Mouse (Mus musculus) mesoderm, embryonic 11.5 days (tissue): ENCODE measurements at regions not wholly inside any gene's neighbourhood (a gene's known extent, or its start where the extent isn't known, plus 50 kb on each side); places are given as distances from the start of the nearest gene placed in this dataset.

Experiments used
- DNase-seq: peaks from one replicate; pipeline ENCODE4 v3.0.0-alpha.2; 2012; ENCODE audit warnings: low read depth, low spot score

DNA sequence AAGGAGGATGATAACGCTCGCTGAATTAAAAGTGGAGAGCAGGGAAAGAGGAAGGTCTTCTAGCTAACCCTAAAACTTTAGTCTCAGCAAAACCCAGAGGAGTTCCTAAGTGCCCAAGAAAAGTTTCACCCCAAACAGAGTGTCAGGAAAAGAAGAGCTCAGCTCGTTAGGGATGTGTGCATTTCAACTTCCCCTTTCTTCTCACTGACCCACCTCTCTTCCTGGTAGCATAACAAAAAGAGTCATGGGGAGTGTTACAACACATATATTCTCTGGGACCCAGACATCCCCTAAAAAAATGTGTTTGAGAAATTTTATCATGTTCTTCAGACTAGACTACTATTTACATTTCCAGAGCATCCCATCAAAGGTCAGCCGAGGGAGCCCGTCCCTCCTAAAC lies 432.6 kb downstream of the Mctp2 start:
- DNase-seq = no peak

DNA sequence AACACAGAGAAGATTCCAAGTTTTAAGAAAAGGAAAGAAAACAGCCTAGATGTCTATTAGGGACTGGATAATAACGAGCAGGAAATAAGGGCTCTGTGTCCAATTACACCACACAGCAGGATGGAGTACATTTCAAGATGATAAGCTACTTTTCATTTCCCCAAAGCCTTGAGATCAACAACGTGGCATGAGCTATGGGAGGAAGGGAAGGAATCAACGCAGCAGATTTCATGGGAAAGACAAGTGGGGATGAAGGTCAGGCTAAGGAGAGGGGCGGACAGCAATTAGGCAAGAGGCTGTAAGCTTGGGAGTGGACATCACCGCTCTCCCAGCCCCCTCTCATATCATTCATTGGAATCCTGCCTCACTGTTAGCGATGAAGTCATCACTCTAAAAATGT lies 433.5 kb downstream of the Mctp2 start:
- DNase-seq = no peak

DNA sequence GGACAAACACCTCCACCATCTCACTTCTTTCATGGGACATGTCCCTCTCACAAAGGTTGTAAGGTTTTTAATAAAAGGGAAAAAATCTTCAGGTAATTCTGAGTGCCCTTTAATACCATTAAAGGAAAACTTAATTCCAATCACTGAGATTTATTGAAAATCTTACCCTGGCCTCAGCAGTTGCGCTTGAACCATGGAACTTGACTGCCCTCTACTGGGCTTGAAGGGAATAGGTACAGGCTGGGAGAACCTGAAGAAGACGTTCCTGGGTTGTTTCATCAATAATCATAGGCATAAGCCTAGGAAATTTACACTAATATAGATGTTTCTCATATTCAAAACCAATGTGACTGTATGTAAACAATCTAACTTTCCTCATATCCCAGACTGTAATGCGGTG lies 439.3 kb downstream of the Mctp2 start:
- DNase-seq = peak; percentile 70

DNA sequence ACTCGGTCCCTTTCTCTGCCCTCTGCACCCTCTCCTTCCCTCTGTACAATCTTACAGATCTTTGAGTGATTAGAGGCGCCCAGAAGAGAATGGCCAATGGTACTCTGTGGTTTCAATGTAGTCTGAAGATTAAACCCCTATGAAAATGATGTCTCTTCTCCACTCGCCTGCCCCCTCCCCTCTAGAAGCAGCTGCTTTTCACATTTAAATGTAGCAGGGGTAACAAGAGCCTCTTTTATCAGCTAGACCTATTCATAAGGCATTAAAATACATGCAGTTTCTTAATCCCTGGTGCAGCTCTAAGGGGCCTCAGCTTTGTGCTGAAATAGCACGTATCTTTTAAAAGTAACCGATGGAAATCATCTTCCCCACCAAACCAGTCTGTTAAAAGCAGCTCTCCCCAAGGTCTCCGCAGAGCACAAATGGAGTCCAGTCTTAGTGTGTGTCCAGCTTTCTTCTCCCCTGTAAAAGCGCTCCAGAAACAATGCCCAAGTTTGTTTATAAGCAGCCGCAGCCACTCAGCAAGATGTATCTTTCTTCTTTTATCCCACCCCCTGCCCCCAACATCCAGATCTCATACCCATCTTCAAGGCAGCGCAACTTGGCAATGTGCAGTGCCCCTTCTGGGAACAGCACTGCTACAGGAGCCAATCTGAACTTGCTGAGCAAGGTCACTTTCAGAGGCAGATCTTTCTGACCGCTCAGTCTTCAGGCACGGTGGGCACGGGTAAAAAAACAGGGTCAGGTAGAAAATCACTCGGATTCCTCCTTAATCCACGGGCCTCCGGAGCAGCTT lies 440.8 kb downstream of the Mctp2 start:
- no peak for DNase-seq

DNA sequence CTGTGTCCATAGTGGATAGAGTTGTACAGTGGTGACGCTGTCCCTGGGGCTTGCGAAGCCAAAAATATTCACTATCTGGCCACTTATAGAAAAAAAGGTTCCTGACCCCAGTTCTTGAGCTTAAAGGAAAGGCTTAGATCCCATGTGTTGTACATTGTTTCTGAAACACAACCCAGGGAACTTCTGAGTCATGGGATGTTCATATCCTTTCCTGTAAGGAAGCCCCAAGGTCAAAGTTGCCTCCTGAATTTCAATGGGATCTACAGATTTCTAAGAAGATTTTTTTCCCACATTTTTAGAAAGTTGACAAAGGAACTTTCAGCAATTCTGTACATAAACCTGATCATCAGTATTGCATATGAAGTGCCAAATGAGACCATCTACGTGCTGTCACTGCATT lies 453.5 kb downstream of the Mctp2 start:
- no peak for DNase-seq

DNA sequence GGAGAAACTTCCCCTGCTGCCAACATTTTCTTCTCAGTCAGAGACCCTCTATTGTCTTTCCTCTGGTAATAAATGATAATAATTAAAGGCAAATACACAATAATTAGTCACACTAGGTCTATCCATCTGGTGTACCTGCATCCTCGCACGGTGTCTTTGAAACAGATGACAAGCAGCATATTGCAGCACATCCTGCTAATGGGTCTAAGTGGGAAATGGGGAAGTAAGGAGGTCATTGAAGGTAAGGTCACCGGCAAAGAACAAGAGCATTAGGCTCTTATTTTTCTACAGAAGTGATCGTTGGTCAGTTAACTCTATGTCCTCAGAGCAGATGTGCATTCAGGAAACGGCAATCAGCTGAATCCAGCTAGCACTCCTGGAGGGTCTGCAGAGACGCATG lies 457.2 kb downstream of the Mctp2 start:
- DNase-seq = no peak

DNA sequence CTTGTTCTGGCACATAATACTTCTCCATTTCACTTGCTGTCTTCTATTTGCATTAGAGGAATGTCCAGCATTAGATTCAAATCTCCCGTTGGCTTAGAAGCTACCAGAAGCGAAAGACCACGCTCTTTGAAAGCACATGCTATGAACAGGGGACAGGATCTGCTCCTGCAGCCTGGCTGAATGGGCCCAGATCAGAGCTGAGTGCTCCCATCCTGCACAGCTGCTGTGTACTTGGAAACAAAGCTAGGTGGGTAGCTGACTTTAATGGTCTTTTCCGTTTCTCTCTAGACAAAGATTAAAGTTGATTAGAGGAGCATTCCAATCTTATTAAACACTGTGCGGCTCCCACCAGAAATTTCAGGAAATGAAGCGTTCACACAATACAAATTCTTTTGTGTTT lies 468.6 kb downstream of the Mctp2 start:
- no peak for DNase-seq

DNA sequence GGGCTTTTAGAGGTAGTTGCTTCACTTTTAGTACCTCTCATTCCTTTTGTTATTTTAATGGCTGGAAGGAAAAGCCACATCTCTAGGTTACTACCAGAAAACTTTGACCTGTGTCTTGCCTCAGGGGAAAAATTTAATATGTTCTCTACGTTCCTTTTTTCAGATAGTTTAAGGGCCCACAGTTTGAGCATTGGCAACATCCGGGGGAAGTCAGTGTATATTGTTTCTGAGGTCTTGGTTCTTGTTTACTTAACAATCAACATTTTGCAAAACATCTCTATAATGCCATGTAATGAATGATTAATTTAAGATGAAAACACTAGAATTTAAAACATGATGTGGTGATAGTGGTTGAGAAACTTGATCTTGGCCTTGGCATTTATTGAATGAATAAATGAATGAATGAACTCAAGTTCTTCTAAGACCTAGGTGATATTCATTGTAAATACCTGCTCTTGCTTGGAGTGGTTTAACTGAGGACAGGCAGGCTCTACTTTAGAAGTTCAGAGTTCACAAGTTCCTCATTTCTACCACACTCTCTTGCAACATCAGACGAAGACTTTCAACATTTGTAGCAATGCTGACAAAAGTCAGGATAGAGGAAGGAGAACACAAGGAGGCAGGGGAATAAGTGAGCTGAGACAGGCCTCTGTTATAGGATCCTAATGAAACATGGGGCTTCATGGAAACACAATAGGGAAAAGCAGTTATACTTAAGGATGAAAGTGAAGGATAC lies 474.4 kb downstream of the Mctp2 start:
- DNase-seq = no peak

DNA sequence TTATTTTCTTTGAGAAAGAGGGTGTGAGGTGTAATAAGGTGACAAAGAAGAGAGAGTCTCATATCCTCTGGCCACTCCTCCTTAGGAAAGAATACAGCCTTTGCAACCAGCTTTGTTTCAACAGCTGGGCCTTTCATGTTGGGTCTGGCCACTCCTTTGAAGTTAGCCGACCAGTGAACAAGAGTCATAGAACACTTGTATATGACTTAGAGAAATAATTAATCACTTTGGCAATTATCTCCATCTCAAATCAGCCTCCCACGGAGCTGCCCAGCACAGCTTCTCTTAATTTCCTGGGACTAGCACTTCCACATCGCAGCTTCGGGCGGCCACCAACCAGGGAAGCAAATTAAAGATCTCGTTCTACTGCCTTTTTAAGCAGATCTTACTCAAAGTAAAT lies 476.8 kb downstream of the Mctp2 start:
- no peak for DNase-seq

DNA sequence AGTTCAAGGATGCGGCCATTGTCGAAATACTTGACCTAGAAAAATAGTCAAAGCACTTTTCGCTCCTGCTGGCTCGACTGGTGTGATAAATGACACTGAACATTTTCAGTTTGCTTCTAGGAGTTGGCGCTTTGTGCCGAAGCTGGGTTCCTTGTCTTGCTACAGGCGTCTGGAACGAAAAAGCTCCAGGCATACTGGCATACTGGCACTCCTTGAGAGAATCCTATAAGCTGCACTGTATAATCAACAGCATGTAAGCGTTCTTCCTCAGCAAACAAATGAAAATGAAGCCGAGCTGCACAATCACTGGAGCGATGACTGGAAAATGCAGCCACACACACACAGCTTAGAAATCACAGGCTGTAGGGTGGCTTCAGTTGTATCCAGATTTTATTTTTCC lies 464.9 kb upstream of the Gm10295 start:
- no peak for DNase-seq

DNA sequence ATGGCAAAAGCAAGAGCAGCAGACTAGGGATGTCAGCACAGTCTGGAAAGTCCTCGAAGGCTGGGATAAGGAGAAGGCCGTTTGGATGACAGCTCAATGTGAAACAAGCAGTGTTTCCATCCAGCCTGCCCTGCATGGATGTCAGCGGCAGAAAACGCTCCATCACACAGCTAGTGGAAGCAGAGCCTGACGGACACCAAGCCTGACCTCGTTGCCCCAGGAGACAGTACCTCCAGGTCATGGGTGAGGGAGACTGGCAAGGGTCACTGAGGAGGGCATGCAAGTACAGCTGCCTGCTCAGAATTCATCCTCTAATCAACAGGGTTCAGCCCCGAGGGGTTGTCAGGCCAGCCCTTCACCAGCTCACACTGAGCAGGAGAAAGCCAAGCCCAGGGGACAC lies 442.9 kb upstream of the Gm10295 start:
- peak; percentile 59 for DNase-seq

DNA sequence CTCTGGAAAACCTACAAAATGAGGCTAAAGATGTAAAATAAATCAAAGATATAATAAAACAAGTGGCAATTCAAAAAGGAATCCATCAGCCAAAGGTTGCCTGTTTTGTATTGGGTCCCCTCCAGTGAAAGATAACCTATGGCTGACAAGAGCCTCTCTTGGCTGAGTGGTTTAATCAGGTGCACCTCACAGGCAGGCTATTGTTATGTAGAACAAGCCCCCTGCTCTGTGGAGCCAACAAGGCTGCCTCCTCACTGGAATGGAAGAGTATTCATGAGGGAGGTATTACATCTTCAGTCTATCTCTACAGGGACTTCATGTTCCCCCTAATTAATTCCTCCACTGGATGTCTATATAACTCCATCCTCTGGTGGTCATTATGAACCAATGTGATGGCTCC lies 437.1 kb upstream of the Gm10295 start:
- no peak for DNase-seq

DNA sequence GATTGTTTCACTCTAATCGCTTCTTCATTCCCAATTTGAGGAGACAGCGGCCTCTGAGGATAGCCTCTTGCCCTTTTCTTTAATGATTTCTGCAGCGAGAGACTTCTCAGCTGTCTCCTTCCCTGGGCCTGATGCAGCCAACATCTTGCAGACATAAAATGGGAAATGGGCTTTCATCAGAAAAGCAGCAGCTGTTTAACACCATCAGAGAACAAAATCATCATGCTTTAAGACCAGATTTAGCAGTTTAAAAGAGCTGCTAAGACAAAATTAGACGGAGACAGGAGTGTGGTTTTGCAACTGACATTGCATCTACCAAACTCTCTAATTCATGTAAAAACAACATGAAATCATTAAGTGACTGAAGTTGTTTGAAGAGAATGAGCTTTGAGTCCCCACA lies 431.2 kb upstream of the Gm10295 start:
- DNase-seq = no peak

DNA sequence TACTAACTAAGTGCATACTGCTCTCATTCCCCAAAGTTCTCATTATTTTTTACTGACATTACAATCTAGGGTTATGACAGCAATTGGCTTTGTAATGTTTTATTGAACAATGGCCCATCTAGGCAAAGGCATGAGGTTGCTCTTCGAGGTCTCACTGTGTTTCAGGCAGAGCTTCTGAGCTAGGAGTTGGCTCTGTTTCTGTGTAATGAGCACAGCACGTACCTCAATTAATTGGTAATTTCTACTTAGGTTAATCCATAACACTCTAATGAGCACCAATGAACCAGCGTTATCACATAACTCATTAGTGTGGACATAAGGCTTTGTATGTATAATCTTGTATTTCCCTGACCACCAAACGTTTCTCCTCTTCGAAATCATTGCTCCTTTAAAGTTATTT lies 398.6 kb upstream of the Gm10295 start:
- DNase-seq = no peak

DNA sequence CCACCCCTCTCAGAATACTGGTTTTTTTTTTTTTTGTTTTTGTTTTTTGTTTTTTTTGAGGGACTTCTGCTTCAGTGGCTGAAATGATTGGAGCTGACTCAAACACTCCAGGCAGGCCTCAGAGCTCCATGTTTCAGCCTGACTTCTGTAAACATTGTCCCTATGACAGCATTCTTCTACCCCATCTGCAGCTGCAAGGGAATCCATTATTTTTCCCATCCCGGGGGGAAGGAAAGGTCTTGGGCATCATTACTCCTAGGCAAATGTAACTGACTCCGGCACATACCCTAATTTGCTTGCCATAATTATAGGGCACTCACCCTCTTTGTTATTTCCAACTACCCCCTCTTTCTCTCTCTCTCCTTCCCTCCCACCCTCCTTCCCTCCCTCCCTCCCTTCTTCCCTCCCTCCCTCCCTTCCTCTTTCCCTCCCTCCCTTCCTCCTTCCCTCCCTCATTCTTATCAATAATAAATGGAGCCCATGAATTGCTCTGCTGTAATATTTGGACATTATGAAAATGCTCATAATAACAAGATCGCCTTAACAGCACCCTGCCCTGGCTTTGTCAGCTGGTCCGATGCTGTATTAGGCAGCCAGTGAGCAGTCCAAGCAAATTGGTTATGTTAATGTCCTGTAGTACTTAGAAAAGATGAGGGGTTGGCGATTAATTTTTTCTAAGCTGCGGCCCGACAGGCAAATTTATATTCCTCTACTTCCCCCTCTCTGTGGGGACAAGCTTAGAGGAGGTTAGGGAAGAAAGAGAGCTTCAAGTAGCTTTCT lies 395.0 kb upstream of the Gm10295 start:
- DNase-seq = peak; percentile 8

DNA sequence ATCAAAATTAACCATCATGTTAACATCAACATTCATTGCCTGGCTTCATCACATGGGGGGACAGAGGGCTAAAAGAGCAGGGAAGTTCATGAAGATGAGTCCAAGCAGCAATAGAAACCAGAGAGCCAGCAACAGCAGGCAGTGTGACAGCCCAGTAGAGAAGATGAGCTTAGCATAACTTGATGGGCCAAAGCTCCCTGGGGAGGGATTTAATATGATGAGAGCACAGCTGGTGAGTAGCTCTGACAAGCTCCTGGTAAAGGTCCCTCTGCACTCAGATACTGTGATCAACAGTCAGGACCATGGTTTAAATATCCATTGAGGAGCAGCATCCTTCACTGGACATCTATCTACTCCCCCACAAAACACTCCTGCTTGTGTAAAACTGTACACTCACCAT lies 377.2 kb upstream of the Gm10295 start:
- DNase-seq = no peak

DNA sequence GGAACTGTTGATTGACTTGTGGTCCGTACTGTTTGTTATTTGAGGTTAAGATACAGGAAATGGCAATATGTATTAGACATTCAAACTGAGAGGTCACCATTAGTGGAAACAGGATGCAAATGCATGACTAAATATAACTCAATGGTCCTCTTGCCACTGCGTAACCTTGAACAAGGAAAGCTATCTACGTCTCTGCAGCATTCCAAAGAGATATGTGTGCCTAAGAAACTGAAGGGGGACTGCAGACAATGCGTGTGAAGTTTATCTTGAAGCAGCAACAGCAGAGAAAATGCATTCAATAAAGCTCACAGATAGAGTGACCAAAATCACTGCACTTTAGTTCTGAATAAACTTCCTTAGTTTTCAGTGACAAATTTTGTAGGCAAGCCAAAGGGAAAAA lies 356.9 kb upstream of the Gm10295 start:
- no peak for DNase-seq

DNA sequence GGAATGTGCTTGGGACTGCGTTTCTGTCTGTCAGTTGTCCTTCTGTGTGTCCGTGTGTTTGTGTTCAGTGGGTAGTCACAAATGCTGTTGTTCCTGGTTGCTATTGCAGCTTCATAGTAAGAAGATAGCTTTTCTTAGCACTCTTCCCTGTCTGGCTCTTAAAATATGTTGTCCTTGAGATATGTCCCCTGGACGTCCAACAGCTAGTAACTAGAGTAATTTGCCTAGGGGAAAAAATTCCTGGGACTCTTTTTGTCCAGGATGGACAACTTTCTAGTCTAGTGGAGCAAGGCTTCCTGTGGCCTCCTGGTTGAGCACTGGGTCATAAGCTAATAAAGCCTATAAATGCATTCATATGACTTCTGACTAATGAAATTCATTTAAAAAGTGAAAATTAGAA lies 354.9 kb upstream of the Gm10295 start:
- DNase-seq = no peak

DNA sequence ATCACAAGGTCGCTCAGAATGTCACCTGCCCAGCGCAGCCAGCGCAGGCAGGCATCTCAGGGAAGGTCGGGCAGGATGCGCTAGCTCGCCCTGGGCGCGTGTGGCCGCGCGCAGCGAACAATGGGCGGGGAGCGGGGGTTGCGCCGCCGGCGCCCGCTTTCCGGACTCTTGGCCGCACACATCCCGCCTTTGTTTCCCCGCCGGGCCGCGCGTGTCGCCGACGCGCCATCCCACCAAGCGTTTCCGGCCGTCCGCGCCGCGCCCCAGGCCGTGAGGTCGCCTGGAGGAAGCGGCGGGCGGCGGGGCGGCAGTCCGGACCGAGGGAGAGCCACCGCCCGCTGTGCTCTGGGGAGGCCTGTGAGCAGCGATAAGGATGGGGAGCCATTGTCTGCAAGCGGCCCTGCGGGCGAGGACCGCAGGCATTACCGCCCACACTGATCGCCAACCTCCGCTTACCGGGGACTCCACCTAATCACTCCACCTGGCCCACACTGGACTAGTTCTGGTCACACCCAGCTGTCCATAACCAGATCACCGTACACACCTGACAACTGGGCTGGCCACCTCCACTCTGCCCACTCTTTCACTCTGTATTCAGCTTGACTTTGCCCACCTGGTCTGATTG lies 354.3 kb upstream of the Gm10295 start:
- peak; percentile 70 for DNase-seq

DNA sequence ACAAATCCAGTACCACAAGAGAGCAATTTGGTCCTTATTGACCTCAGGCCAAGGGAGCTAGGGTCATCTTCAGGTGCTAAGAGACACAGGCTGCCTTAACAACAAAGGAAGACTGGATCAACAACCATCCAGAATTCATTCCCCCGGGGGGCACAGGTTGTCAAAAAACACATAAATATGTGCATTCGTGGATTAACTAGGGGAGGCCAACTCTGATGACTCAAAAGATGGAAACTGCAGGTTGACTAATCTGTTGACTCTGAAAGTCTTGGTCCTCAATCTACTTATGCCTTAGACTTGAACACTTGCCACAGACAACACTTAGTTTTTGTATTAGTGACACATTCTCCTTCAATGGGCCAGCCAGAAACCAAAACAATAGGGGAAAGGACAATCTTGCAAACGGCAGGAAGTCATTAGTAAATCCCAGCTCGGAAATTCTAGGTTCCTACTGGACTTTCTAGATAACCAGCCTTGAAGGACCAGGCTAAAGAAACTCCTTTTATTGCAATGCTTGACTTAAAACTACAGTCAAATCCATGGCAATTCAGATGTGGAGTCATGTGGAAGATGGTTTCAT lies 353.5 kb upstream of the Gm10295 start:
- no peak for DNase-seq
